Mouse (Mus musculus): Measurements from ENCODE around the gene Pde4dip. TPM values are rescaled to one million over a fixed set of nuclear protein-coding genes. Genes with fewer than 3 reads are reported as not detected.

Gene Pde4dip
- polyA plus RNA-seq, 1 experiment from 2014 or later: 7.1 TPM

GRCm38 (mm10) chr3:97767771-97768762 is 120.4 kb downstream of the Pde4dip start:
- WGBS: 4% methylated on average over 40 of the region's 47 CpGs
- H3K4me3 ChIP-seq (ENCODE audit: low read depth, low read length): peak overlapping the region; percentile 94
- peak overlapping the region; percentile 77 for H3K27ac ChIP-seq (ENCODE audit: low read length)
- H3K9ac ChIP-seq (replicated peaks; ENCODE audit: low read depth): peak overlapping the region; percentile 51
- H3K36me3 ChIP-seq (ENCODE audit: insufficient read depth, low read length): no peaks in the 10 kb centered on the region
- peak overlapping the region; percentile 76 for H3K4me2 ChIP-seq (replicated peaks; ENCODE audit: low read depth, low read length)
- peak; percentile 80 for TF ChIP-seq CTCF (IDR thresholded peaks at IDR 0.05)
- no peak for TF ChIP-seq EP300 (IDR thresholded peaks at IDR 0.05)
- peak; percentile 97 for DNase-seq (ENCODE audit: low spot score)
- H3K27me3 ChIP-seq (replicated peaks; ENCODE audit: insufficient read depth, low read length): no peaks in the 10 kb centered on the region
- peak; percentile 98 for ATAC-seq
- H3K4me1 ChIP-seq (ENCODE audit: insufficient read depth, low read depth, low read length): peaks cover 5% of the 10 kb centered on the region; the same call in 1 of the 2 replicates
- no peaks in the 10 kb centered on the region for H3K9me3 ChIP-seq (ENCODE audit: low read length)

GRCm38 (mm10) chr3:97767041-97767770 is 121.3 kb downstream of the Pde4dip start:
- WGBS: 6% methylated on average over 38 of the region's 40 CpGs
- Histone ChIP-seq H3K27ac (ENCODE audit: low read length) (peak overlapping the region; percentile 77), H3K4me2 (replicated peaks; ENCODE audit: low read depth, low read length) (peak overlapping the region; percentile 76), H3K4me3 (ENCODE audit: low read depth, low read length) (peak overlapping the region; percentile 94), H3K9me3 (ENCODE audit: low read length) (no peaks in the 10 kb centered on the region), H3K9ac (replicated peaks; ENCODE audit: low read depth) (peak overlapping the region; percentile 51), H3K4me1 (ENCODE audit: insufficient read depth, low read depth, low read length) (peaks cover 5% of the 10 kb centered on the region; the same call in 1 of the 2 replicates), H3K36me3 (ENCODE audit: insufficient read depth, low read length) (no peaks in the 10 kb centered on the region), H3K27me3 (replicated peaks; ENCODE audit: insufficient read depth, low read length) (no peaks in the 10 kb centered on the region)
- DNase-seq (ENCODE audit: low spot score): peak; percentile 34
- TF ChIP-seq CTCF (IDR thresholded peaks at IDR 0.05): no peak
- TF ChIP-seq EP300 (IDR thresholded peaks at IDR 0.05): no peak
- no peak for ATAC-seq

DNA sequence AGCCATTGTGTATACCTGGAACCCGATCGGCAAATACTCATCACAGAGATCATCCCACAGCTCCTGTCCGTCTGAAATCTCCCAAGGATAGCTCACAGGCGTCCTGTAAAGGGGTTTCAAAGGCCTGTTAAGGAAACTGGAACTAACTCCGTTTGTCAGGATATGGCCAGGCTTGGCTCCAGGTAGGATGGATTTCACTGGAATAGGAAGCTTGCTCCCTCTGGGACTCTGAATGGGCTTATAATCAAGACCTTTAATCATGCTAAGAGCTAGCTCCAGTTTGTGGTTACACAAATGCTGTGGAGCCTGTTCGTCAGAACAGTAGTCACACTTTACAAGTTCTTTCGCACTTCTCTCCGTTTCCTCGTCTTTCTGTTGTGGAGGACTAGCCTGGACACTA is 122.0 kb downstream of the Pde4dip start:
- peaks cover 5% of the 10 kb centered on the region; the same call in 1 of the 2 replicates for H3K4me1 ChIP-seq (ENCODE audit: insufficient read depth, low read depth, low read length)
- no peak for ATAC-seq
- H3K4me2 ChIP-seq (replicated peaks; ENCODE audit: low read depth, low read length): peak overlapping the region; percentile 76
- no peaks in the 10 kb centered on the region for H3K36me3 ChIP-seq (ENCODE audit: insufficient read depth, low read length)
- H3K4me3 ChIP-seq (ENCODE audit: low read depth, low read length): peak overlapping the region; percentile 94
- H3K9me3 ChIP-seq (ENCODE audit: low read length): no peaks in the 10 kb centered on the region
- H3K27me3 ChIP-seq (replicated peaks; ENCODE audit: insufficient read depth, low read length): no peaks in the 10 kb centered on the region
- 53% methylated on average over 9 of the region's 9 CpGs for WGBS
- TF ChIP-seq CTCF (IDR thresholded peaks at IDR 0.05) (no peak), EP300 (IDR thresholded peaks at IDR 0.05) (no peak)
- no peak overlapping the region for H3K27ac ChIP-seq (ENCODE audit: low read length)
- H3K9ac ChIP-seq (replicated peaks; ENCODE audit: low read depth): peak overlapping the region; percentile 51; the same call in 1 of the 2 replicates
- DNase-seq (ENCODE audit: low spot score): no peak

DNA sequence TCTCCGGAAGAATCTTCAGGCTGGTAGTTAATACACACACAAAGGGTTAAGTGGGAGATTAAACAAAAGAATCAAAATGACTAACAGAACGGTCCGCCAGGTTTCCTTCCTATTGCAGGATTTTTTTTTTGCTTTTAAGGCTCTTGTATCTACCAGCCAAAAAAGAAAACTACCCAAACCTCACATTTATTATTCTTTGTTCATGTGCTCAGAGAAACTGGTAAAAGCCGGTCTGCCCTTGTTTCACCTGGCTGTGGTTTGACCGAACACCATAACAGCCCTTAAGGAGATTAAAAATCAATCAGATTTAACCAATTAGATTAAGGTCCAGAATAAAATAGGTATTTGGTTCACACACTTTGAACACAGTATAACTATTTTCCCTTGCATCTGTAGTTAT is 124.4 kb downstream of the Pde4dip start:
- Histone ChIP-seq H3K27ac (ENCODE audit: low read length) (no peak overlapping the region), H3K36me3 (ENCODE audit: insufficient read depth, low read length) (no peaks in the 10 kb centered on the region), H3K4me3 (ENCODE audit: low read depth, low read length) (no peak overlapping the region), H3K27me3 (replicated peaks; ENCODE audit: insufficient read depth, low read length) (no peaks in the 10 kb centered on the region), H3K4me1 (ENCODE audit: insufficient read depth, low read depth, low read length) (peaks cover 5% of the 10 kb centered on the region; the same call in 1 of the 2 replicates), H3K4me2 (replicated peaks; ENCODE audit: low read depth, low read length) (no peak overlapping the region), H3K9me3 (ENCODE audit: low read length) (no peaks in the 10 kb centered on the region), H3K9ac (replicated peaks; ENCODE audit: low read depth) (no peak overlapping the region)
- WGBS: 39% methylated on average over 5 of the region's 5 CpGs
- TF ChIP-seq EP300 (IDR thresholded peaks at IDR 0.05) (no peak), CTCF (IDR thresholded peaks at IDR 0.05) (no peak)
- ATAC-seq: no peak
- DNase-seq (ENCODE audit: low spot score): no peak

DNA sequence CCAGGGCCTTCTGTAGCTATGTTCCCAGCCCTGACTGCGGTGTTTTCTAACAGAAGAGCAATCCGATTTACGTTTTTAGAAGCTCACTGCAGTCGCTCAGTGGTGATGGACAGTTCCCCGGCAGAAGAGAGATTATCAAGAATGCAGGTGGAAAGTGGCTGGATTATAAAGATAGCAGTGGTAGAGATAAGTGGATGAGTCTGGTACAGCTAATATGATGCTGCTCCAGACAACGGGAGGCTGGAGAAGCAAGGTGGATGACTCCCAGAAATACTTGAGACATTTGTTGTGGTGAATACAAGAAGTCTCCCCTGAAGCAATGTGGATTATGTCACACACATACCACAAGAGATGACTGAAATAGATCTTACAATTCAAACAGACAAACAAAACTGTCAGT is 126.6 kb downstream of the Pde4dip start:
- Histone ChIP-seq H3K4me3 (ENCODE audit: low read depth, low read length) (no peak overlapping the region), H3K27me3 (replicated peaks; ENCODE audit: insufficient read depth, low read length) (no peaks in the 10 kb centered on the region), H3K9me3 (ENCODE audit: low read length) (no peaks in the 10 kb centered on the region), H3K4me1 (ENCODE audit: insufficient read depth, low read depth, low read length) (peaks cover 4% of the 10 kb centered on the region; the same call in 1 of the 2 replicates), H3K4me2 (replicated peaks; ENCODE audit: low read depth, low read length) (no peak overlapping the region), H3K9ac (replicated peaks; ENCODE audit: low read depth) (no peak overlapping the region), H3K36me3 (ENCODE audit: insufficient read depth, low read length) (0 out of 2 replicates have a peak, but pooled peaks cover 4% of the 10 kb centered on the region), H3K27ac (ENCODE audit: low read length) (no peak overlapping the region)
- DNase-seq (ENCODE audit: low spot score): no peak
- 77% methylated on average over 6 of the region's 6 CpGs for WGBS
- no peak for ATAC-seq
- TF ChIP-seq CTCF (IDR thresholded peaks at IDR 0.05) (no peak), EP300 (IDR thresholded peaks at IDR 0.05) (no peak)

DNA sequence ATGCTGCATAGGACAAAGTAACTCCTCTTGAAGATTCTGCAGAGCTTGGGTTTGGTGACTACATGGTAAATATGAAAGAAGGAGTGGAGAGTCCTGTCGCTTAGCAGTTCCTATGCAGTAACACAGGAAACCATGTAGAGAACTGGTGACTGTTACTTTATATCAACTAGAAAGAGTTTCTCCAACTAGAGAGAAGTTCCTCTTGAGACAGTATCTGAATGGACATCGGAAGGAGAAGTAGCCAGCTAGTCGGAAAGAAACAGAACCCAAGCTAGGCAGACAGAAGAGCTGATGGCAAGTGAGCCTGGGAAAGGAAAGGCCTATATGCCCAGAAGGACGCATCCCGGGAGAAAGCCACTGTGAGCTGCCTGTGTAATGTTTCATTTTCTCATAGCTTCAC is 127.3 kb downstream of the Pde4dip start:
- no peak overlapping the region for H3K9ac ChIP-seq (replicated peaks; ENCODE audit: low read depth)
- H3K4me1 ChIP-seq (ENCODE audit: insufficient read depth, low read depth, low read length): no peaks in the 10 kb centered on the region; the same call in 1 of the 2 replicates
- H3K9me3 ChIP-seq (ENCODE audit: low read length): no peaks in the 10 kb centered on the region
- H3K36me3 ChIP-seq (ENCODE audit: insufficient read depth, low read length): peaks cover 12% of the 10 kb centered on the region; the same call in 1 of the 2 replicates
- H3K4me3 ChIP-seq (ENCODE audit: low read depth, low read length): no peak overlapping the region
- WGBS: 91% methylated on average over 5 of the region's 5 CpGs
- no peak overlapping the region for H3K4me2 ChIP-seq (replicated peaks; ENCODE audit: low read depth, low read length)
- ATAC-seq (no peak), DNase-seq (ENCODE audit: low spot score) (no peak)
- no peaks in the 10 kb centered on the region for H3K27me3 ChIP-seq (replicated peaks; ENCODE audit: insufficient read depth, low read length)
- TF ChIP-seq EP300 (IDR thresholded peaks at IDR 0.05) (no peak), CTCF (IDR thresholded peaks at IDR 0.05) (no peak)
- H3K27ac ChIP-seq (ENCODE audit: low read length): no peak overlapping the region
